Mouse (Mus musculus) stomach, embryonic 16.5 days (tissue): ENCODE measurements around the gene Magi1. TPM values are rescaled to one million over a fixed set of nuclear protein-coding genes. Genes with fewer than 3 reads are reported as not detected.
A peak's percentile ranks its signal among the peaks of the same experiment; 100 is the strongest.

Experiments used
- ATAC-seq: fragments of 200-750 bp; cut with Nextera tagmentation; 2 replicates; pipeline ENCODE4 v1.8.0; 2017; ENCODE audit warnings: moderate number of reproducible peaks, moderate TSS enrichment; ENCODE audit not compliant: insufficient read depth, low FRiP score
- H3K27ac ChIP-seq: fragments of 300-500 bp; sonication (generic); 2 replicates; pipeline ENCODE4 v1.5.1; 2014; ENCODE audit warnings: low read length
- H3K27me3 ChIP-seq: fragments of 300-500 bp; sonication (generic); 2 replicates; pipeline ENCODE4 v1.6.1; 2014; ENCODE audit warnings: low read length, control low read depth, mixed read lengths; ENCODE audit not compliant: control insufficient read depth, insufficient read depth
- H3K36me3 ChIP-seq: fragments of 300-500 bp; sonication (generic); 2 replicates; pipeline ENCODE4 v1.6.1; 2014; ENCODE audit warnings: low read length; ENCODE audit not compliant: control insufficient read depth, insufficient read depth
- H3K4me1 ChIP-seq: fragments of 300-500 bp; sonication (generic); 2 replicates; pipeline ENCODE4 v1.6.1; 2014; ENCODE audit warnings: low read length, control low read depth, mixed read lengths; ENCODE audit not compliant: control insufficient read depth, insufficient read depth
- H3K4me2 ChIP-seq: fragments of 300-500 bp; sonication (generic); 2 replicates; pipeline ENCODE4 v1.6.1; 2014; ENCODE audit warnings: low read depth, low read length, mixed read lengths
- H3K4me3 ChIP-seq: fragments of 300-500 bp; sonication (generic); replicated peaks from 2 replicates; pipeline ENCODE4 v1.5.1; 2014; ENCODE audit warnings: mild to moderate bottlenecking, low read length
- H3K9ac ChIP-seq: fragments of 300-500 bp; sonication (generic); 2 replicates; pipeline ENCODE4 v1.6.1; 2014; ENCODE audit warnings: low read length
- H3K9me3 ChIP-seq: fragments of 300-500 bp; sonication (generic); replicated peaks from 2 replicates; pipeline ENCODE4 v1.6.1; 2016; ENCODE audit warnings: low read length, control low read depth; ENCODE audit not compliant: control insufficient read depth
- WGBS: fragments of 180-500 bp; shearing (Covaris S2); extraction: QIAGEN DNeasy Blood & Tissue Kit; methylation state at CpG from one replicate; pipeline ENCODE4 v1.1.7; 2014; 5-methylcytosine and 5-hydroxymethylcytosine counted together
- polyA plus RNA-seq: library from polyadenylated mRNA; unstranded; fragments of >200 nt; fragmentation: Nextera tagmentation; extraction: Ambion mirVana; gene quantifications from 2 replicates; pipeline ENCODE4 v1.2.1, GENCODE M21; 2015

The Magi1 gene
- polyA plus RNA-seq, 1 experiment from 2014 or later: 8.7 TPM

GRCm38 (mm10) chr6:93961782-93962181 is 321.9 kb downstream of the Magi1 start:
- Histone ChIP-seq H3K9me3 (no peaks in the 10 kb centered on the region), H3K27ac (no peak overlapping the region), H3K27me3 (no peaks in the 10 kb centered on the region), H3K36me3 (no peaks in the 10 kb centered on the region), H3K4me1 (no peaks in the 10 kb centered on the region), H3K4me3 (no peak overlapping the region), H3K4me2 (no peak overlapping the region), H3K9ac (no peak overlapping the region)
- 57% methylated on average over 1 of the region's 1 CpGs for WGBS
- ATAC-seq: no peak

- Histone ChIP-seq H3K4me2 (no peak overlapping the region), H3K4me1 (0 out of 2 replicates have a peak, but pooled peaks cover 2% of the 10 kb centered on the region), H3K4me3 (no peak overlapping the region), H3K9ac (no peak overlapping the region), H3K9me3 (no peaks in the 10 kb centered on the region), H3K27ac (no peak overlapping the region), H3K27me3 (no peaks in the 10 kb centered on the region), H3K36me3 (no peaks in the 10 kb centered on the region)
- 65% methylated on average over 2 of the region's 2 CpGs for WGBS
- ATAC-seq: no peak
These were observed 326.5 kb downstream of the Magi1 start for GRCm38 (mm10) chr6:93957172-93957571.

- no peaks in the 10 kb centered on the region for H3K27me3 ChIP-seq
- no peaks in the 10 kb centered on the region for H3K9me3 ChIP-seq
- no peak overlapping the region for H3K9ac ChIP-seq
- ATAC-seq: no peak
- 77% methylated on average over 2 of the region's 2 CpGs for WGBS
- H3K4me2 ChIP-seq: no peak overlapping the region
- no peak overlapping the region for H3K27ac ChIP-seq
- 0 out of 2 replicates have a peak, but pooled peaks cover 8% of the 10 kb centered on the region for H3K4me1 ChIP-seq
- H3K4me3 ChIP-seq: no peak overlapping the region
- H3K36me3 ChIP-seq: no peaks in the 10 kb centered on the region
These were observed 337.1 kb downstream of the Magi1 start for GRCm38 (mm10) chr6:93946612-93947011.

- ATAC-seq: no peak
- H3K27me3 ChIP-seq: no peaks in the 10 kb centered on the region
- 82% methylated on average over 6 of the region's 6 CpGs for WGBS
- no peaks in the 10 kb centered on the region for H3K9me3 ChIP-seq
- no peak overlapping the region for H3K4me2 ChIP-seq
- H3K36me3 ChIP-seq: no peaks in the 10 kb centered on the region
- no peak overlapping the region for H3K4me3 ChIP-seq
- H3K27ac ChIP-seq: no peak overlapping the region
- H3K4me1 ChIP-seq: no peaks in the 10 kb centered on the region; the same call in 1 of the 2 replicates
- no peak overlapping the region for H3K9ac ChIP-seq
These were observed 347.4 kb downstream of the Magi1 start for GRCm38 (mm10) chr6:93936359-93936758.

GRCm38 (mm10) chr6:93935793-93936192 is 347.9 kb downstream of the Magi1 start:
- peak; percentile 29; the same call in 1 of the 2 replicates for ATAC-seq
- WGBS: 59% methylated on average over 4 of the region's 4 CpGs
- Histone ChIP-seq H3K4me3 (no peak overlapping the region), H3K27me3 (no peaks in the 10 kb centered on the region), H3K36me3 (no peaks in the 10 kb centered on the region), H3K4me2 (no peak overlapping the region), H3K9me3 (no peaks in the 10 kb centered on the region), H3K9ac (no peak overlapping the region), H3K4me1 (no peaks in the 10 kb centered on the region; the same call in 1 of the 2 replicates), H3K27ac (no peak overlapping the region)

GRCm38 (mm10) chr6:93934700-93935099 is 349.0 kb downstream of the Magi1 start:
- Histone ChIP-seq H3K9me3 (no peaks in the 10 kb centered on the region), H3K27ac (no peak overlapping the region), H3K27me3 (no peaks in the 10 kb centered on the region), H3K4me2 (no peak overlapping the region), H3K4me1 (no peaks in the 10 kb centered on the region; the same call in 1 of the 2 replicates), H3K4me3 (no peak overlapping the region), H3K9ac (no peak overlapping the region), H3K36me3 (no peaks in the 10 kb centered on the region)
- ATAC-seq: no peak; the same call in 1 of the 2 replicates
- 65% methylated on average over 2 of the region's 2 CpGs for WGBS

- Histone ChIP-seq H3K27ac (no peak overlapping the region), H3K4me3 (no peak overlapping the region), H3K4me1 (no peaks in the 10 kb centered on the region), H3K9ac (no peak overlapping the region), H3K27me3 (no peaks in the 10 kb centered on the region), H3K9me3 (no peaks in the 10 kb centered on the region), H3K36me3 (no peaks in the 10 kb centered on the region), H3K4me2 (no peak overlapping the region)
- no peak for ATAC-seq
- 82% methylated on average over 2 of the region's 2 CpGs for WGBS
These were observed 359.1 kb downstream of the Magi1 start for GRCm38 (mm10) chr6:93924568-93924967.

GRCm38 (mm10) chr6:93923972-93924371 is 359.7 kb downstream of the Magi1 start:
- Histone ChIP-seq H3K9me3 (no peaks in the 10 kb centered on the region), H3K27me3 (no peaks in the 10 kb centered on the region), H3K36me3 (no peaks in the 10 kb centered on the region), H3K4me1 (no peaks in the 10 kb centered on the region), H3K4me3 (no peak overlapping the region), H3K27ac (no peak overlapping the region), H3K9ac (no peak overlapping the region), H3K4me2 (no peak overlapping the region)
- no peak for ATAC-seq
- WGBS: 70% methylated on average over 3 of the region's 3 CpGs

GRCm38 (mm10) chr6:93923351-93923750 is 360.4 kb downstream of the Magi1 start:
- WGBS: 67% methylated on average over 5 of the region's 5 CpGs
- Histone ChIP-seq H3K4me2 (no peak overlapping the region), H3K9me3 (no peaks in the 10 kb centered on the region), H3K27me3 (no peaks in the 10 kb centered on the region), H3K4me3 (no peak overlapping the region), H3K36me3 (no peaks in the 10 kb centered on the region), H3K4me1 (no peaks in the 10 kb centered on the region), H3K27ac (no peak overlapping the region), H3K9ac (no peak overlapping the region)
- ATAC-seq: no peak

GRCm38 (mm10) chr6:93922931-93923330 is 360.8 kb downstream of the Magi1 start:
- ATAC-seq: no peak
- Histone ChIP-seq H3K9ac (no peak overlapping the region), H3K4me3 (no peak overlapping the region), H3K4me1 (no peaks in the 10 kb centered on the region), H3K9me3 (no peaks in the 10 kb centered on the region), H3K27ac (no peak overlapping the region), H3K4me2 (no peak overlapping the region), H3K36me3 (no peaks in the 10 kb centered on the region), H3K27me3 (no peaks in the 10 kb centered on the region)
- 81% methylated on average over 7 of the region's 7 CpGs for WGBS
